Mouse (Mus musculus) frontal cortex, postnatal 10 days (tissue): ENCODE measurements around the gene Prl3d1.
"Not testable (repeated sequence)": the region's sequence is repeated elsewhere in the genome, so short reads cannot be mapped to it uniquely, and the experiment has no call there.

Experiments used
- DNase-seq, 2 experiments: peaks; one replicate each; pipeline ENCODE4 v3.0.0; 2022; ENCODE audit warnings: low spot score in 2 of 2, mixed read lengths in 1 of 2

The Prl3d1 gene

DNA sequence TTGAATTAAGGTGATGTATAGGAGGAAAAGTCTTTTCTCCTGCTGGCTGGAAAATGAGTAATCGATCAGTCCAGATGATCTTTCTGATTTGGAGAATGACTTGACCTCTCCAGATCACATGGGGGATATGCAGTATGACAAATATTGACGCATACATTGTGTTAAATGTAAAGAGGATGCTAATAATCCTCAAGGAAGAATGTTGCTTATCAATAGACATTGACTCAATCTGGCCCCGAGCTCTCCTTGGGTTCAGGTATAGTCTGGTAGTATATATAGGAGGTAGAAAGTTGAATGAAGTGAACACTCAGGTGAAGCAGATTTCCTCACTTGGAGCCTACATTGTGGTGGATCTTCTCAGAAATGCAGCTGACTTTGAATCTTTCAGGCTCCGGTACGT, at the start of gene Prl3d1:
Gene Prl3d1 (plus strand): TSS at position 301 of the 400 bp plus-strand sequence.
- DNase-seq, result not testable (repeated sequence)

DNA sequence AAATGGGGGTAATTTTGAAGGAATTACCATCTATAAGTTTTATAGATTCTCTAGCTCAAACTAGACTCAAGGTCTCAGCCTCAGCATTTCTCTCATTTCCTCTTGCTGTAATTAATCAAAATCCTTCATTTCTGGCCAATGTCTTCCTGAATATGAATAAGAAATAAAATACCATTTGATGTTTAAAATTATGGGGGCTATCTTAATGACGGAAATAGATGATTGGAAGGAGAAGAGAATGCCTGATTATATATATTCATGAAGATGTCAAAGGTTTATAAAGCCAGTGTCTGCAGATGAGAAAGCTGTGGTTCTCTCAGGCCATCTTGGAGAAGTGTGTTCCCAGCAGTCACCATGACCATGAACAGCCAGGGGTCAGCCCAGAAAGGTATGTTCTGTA, 36.7 kb upstream of the Prl3d1 start, which contains the start of gene Prl:
Gene Prl (plus strand): TSS at position 301 of the 400 bp plus-strand sequence.
- DNase-seq, result no peak

DNA sequence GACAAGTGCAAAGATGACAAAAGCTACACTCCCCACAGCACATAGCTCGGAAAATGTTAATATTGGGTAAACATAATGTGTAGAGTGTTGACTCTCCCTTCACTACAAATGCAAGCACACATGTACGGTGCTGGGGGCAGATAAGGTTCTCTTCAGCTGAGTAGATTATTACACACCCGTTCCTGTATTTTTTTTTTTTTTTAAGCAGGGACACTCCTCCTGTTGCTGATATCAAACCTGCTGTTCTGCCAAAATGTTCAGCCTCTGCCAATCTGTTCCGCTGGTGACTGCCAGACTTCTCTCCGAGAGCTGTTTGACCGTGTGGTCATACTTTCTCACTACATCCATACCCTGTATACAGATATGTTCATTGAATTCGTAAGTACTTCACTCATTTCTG, 34.8 kb upstream of the Prl3d1 start:
- DNase-seq, result no peak

DNA sequence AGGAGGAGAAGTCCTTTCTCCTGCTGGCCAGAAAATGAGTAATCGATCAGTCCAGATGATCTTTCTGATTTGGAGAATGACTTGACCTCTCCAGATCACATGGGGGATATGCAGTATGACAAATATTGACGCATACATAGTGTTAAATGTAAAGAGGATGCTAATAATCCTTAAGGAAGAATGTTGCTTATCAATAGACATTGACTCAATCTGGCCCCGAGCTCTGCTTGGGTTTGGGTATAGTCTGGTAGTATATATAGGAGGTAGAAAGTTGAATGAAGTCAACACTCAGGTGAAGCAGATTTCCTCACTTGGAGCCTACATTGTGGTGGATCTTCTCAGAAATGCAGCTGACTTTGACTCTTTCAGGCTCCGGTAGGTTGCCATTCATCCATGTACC, 27.4 kb downstream of the Prl3d1 start, which contains the start of gene Prl3d2:
Gene Prl3d2 (plus strand): TSS at position 301 of the 400 bp plus-strand sequence.
- not testable (repeated sequence) for DNase-seq

DNA sequence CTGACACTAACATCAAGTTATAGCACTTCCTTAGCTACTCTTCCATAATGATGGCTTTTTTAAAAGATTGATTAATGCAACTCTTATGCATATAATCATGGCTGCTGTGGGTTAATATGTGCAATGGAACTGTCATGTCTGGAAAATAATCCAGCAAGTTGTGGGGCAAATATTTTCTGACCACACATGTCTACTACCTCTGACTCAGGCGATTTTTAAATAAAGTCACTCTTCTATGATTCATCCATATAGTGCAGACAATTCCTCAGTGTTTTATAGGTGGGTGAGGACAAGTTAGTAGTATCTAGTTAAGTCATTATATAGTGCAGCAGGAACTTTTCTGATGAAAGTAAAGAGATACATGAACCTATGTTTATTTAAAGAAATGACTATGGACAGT, 54.3 kb downstream of the Prl3d1 start:
- no peak for DNase-seq
